Mouse (Mus musculus) E14TG2a.4 (cell line): ENCODE data around the gene Phactr2.

Experiments
- CTCF ChIP-seq: conservative IDR thresholded peaks from 2 replicates; pipeline ENCODE4 v1.5.1; 2014; ENCODE audit warnings: low read length
- NANOG ChIP-seq: IDR thresholded peaks from 2 replicates; pipeline ENCODE4 v1.6.1; 2014; ENCODE audit warnings: borderline replicate concordance, low read length, mixed read lengths
- POU5F1 ChIP-seq: IDR thresholded peaks from 2 replicates; pipeline ENCODE4 v1.6.1; 2014; ENCODE audit warnings: low read length, borderline replicate concordance

DNA sequence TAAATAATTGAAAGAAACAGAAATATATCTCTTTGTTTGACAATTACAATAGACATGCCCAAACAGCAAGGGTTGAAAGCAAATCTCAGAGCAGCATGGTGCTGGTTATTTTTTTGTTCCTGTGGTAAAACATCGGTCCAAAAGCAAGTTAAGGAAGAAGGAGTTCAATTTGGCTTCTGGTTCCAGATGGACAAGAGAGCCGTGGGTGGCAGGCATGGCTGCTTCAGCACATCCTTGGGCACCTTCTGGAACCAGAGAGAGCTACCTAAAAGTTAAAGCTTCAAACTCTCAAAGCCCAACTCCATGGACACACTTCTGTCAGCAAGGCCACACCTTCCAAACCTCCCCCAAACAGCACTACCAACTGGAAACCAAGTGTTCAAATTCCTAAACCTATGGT is 140.4 kb downstream of the Phactr2 start:
- no peak for TF ChIP-seq CTCF
- no peak for TF ChIP-seq POU5F1
- TF ChIP-seq NANOG = no peak
